ENCODE assay signal across 7 mouse cellular contexts in the genomic region with DNA sequence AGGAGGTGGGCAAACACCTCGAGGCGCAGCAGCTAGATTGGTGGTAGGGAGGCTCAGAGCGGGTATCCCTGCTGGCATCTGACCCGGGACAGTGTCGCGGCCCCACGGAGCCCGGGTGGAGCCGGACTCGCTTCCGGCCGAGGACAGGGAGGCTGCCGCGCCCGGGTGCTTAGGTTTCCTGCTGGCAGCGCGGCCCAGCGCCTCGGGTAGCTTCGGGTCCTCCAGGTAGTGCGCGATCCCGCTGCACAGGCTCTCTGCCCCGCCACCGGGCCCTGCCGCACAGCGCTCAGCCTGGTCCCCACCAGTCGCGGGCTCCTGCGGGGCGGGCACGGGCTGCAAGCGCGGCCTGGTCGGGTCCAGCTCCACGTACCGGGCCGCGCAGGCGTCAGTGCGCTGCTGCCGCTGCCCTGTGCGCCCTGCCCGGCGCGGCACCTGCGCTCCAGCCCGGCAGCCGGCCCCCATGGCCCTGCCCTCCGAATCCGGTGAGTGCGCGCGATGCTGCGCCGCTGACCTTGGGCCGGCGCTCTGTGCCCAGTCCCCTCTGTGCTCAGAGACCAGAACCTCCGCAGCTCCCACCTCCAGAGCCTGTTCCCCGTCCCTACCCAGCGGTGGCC. TPM values are rescaled to one million over a fixed set of nuclear protein-coding genes. Genes with fewer than 3 reads are reported as not detected.
DNase-seq lines count a peak whose midpoint lies in the region; ATAC-seq lines count a peak whose summit lies in the region.

No protein-coding gene starts in this region.

- H3K4me3 ChIP-seq in intestine, embryonic 16.5 days (ENCODE audit: low read length) = peak overlapping the region; percentile 60
- peak overlapping the region; percentile 66 for H3K4me3 ChIP-seq in midbrain, embryonic 15.5 days

- H3K27me3 ChIP-seq in intestine, embryonic 16.5 days (replicated peaks; ENCODE audit: control insufficient read depth, insufficient read depth, low read length) = no peaks in the 10 kb centered on the region
- 0 out of 2 replicates have a peak, but pooled peaks cover 3% of the 10 kb centered on the region for H3K27me3 ChIP-seq in midbrain, embryonic 15.5 days (replicated peaks)

- H3K4me2 ChIP-seq in intestine, embryonic 16.5 days (ENCODE audit: low read depth, low read length) = peak overlapping the region; percentile 93
- peak overlapping the region; percentile 89 for H3K4me2 ChIP-seq in midbrain, embryonic 15.5 days

- H3K27ac ChIP-seq in intestine, embryonic 16.5 days (ENCODE audit: low read length) = no peak overlapping the region; the same call in 1 of the 2 replicates
- H3K27ac ChIP-seq in midbrain, embryonic 15.5 days = peak overlapping the region; percentile 51

- ATAC-seq in granulocyte monocyte progenitor cell, adult 5-6 weeks (replicated peaks; ENCODE audit: poor library complexity, severe bottlenecking) = peak; percentile 17
- peak; percentile 79 for ATAC-seq in intestine, embryonic 16.5 days
- peak; percentile 87 for ATAC-seq in midbrain, embryonic 15.5 days (replicated peaks)

- under 1% methylated on average over 51 of the region's 61 CpGs for WGBS in intestine, embryonic 16.5 days
- WGBS in midbrain, embryonic 15.5 days = under 1% methylated on average over 61 of the region's 61 CpGs

- DNase-seq in adrenal gland, postnatal 36 days = peak; percentile 48 to 71
- peak; percentile 39 for DNase-seq in embryo, embryonic 10.5 days (ENCODE audit: low spot score)
- DNase-seq in liver = peak; percentile 59
- peak; percentile 63 to 86 for DNase-seq in spleen, postnatal 4 days (ENCODE audit: low spot score in 2 of 2)

- H3K9me3 ChIP-seq in intestine, embryonic 16.5 days (ENCODE audit: control insufficient read depth, low read length) = no peaks in the 10 kb centered on the region
- H3K9me3 ChIP-seq in midbrain, embryonic 15.5 days = no peaks in the 10 kb centered on the region

- H3K9ac ChIP-seq in intestine, embryonic 16.5 days (ENCODE audit: low read depth, low read length) = peak overlapping the region; percentile 78
- peak overlapping the region; percentile 76 for H3K9ac ChIP-seq in midbrain, embryonic 15.5 days

- H3K36me3 ChIP-seq in intestine, embryonic 16.5 days (ENCODE audit: control insufficient read depth, insufficient read depth, low read length) = no peaks in the 10 kb centered on the region
- no peaks in the 10 kb centered on the region for H3K36me3 ChIP-seq in midbrain, embryonic 15.5 days (replicated peaks)

- peaks cover 10% of the 10 kb centered on the region for H3K4me1 ChIP-seq in intestine, embryonic 16.5 days (ENCODE audit: control insufficient read depth, insufficient read depth, low read length)
- peaks cover 18% of the 10 kb centered on the region for H3K4me1 ChIP-seq in midbrain, embryonic 15.5 days

RNA-seq across cellular contexts. Expression of a gene that starts 0.6 kb away (rescaled TPM):
- total RNA-seq in adrenal gland, postnatal 36 days (2021) = 10 to 100 TPM; 13.9 to 14.7 TPM
- 3.5 and 6.2 TPM in 2 replicates for total RNA-seq in granulocyte monocyte progenitor cell, adult 5-6 weeks (2014; fragmentation: Nextera tagmentation)
- 1.4 and 2.1 TPM in 2 replicates for total RNA-seq in granulocyte monocyte progenitor cell, adult 5-6 weeks (2017)
- polyA plus RNA-seq in intestine, embryonic 16.5 days (2015; fragmentation: Nextera tagmentation; extraction: Ambion mirVana) = 4.0 and 4.5 TPM in 2 replicates
- 9.7 and 10.1 TPM in 2 replicates for polyA plus RNA-seq in midbrain, embryonic 15.5 days (2015; fragmentation: Nextera tagmentation; extraction: Ambion mirVana)

Comparison
In these comparisons a context has a peak if more than half of its experiments do, and no peak if none do; other contexts are left out.
1. ATAC-seq: peak in every context shown above with its lines; median percentile 87 in midbrain, embryonic 15.5 days; 79 in intestine, embryonic 16.5 days; 17 in granulocyte monocyte progenitor cell, adult 5-6 weeks.